Mouse (Mus musculus): Measurements from ENCODE around the gene Ston2. TPM values are rescaled to one million over a fixed set of nuclear protein-coding genes. Genes with fewer than 3 reads are reported as not detected.
"Not testable (repeated sequence)": the region's sequence is repeated elsewhere in the genome, so short reads cannot be mapped to it uniquely, and the experiment has no call there.

Ston2 gene
- total RNA-seq, 2 experiments from 2014 or later = 4.9 to 7.8 TPM

- DNase-seq = no peak
- intact Hi-C loops (cut with DNase I) = no loop called here
Observed at GRCm38 (mm10) chr12:91793266-91793665, 5.1 kb upstream of the Ston2 start.

GRCm38 (mm10) chr12:91791822-91792221 lies 3.6 kb upstream of the Ston2 start:
- intact Hi-C loops (cut with DNase I) = no loop called here
- DNase-seq = no peak

DNA sequence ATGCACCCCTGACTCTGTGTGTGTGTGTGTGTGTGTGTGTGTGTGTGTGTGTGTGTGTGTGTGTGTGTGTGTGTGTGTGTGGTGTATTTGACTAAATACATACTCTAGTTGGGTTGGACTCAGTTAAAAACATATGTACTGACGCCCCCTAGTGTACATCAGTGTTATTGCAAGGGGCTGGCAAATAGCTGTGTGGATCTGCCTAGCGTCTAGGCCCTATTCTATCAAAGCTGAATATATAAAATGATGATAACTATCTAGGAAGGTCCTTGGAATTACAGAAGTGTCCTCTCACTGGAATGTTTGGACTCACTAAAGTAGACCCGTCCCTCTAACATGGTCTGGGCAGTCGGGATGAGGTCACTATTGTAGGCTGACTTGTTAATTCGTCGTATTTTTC lies 1.6 kb upstream of the Ston2 start:
- peak; percentile 70 to 79 for DNase-seq
- intact Hi-C loops (cut with DNase I) = loop anchor here (1.0 to 5.0 kb wide), 2 partner anchors 58 to 148 kb away; no protein-coding TSS in a partner anchor

DNA sequence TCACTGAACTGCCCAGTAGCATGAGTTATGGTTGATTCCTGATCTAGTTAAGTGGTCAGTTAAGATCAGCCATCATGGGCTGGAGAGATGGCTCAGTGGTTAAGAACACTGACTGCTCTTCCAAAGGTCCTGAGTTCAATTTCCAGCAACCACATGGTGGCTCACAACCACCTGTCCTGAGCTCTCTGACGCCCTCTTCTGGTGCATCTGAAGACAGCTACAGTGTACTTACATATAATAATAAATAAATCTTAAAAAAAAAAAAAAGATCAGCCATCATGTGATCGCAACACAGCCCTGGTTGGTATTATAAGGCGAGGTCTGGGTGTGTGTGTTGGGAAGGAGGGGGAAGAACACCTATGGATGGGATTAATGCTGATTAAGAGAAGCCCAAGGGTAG lies 259 bp upstream of the Ston2 start:
- intact Hi-C loops (cut with DNase I) = loop anchor here (5.0 kb wide), 1 partner anchor 56 kb away; no protein-coding TSS in a partner anchor
- not testable (repeated sequence) for DNase-seq

DNA sequence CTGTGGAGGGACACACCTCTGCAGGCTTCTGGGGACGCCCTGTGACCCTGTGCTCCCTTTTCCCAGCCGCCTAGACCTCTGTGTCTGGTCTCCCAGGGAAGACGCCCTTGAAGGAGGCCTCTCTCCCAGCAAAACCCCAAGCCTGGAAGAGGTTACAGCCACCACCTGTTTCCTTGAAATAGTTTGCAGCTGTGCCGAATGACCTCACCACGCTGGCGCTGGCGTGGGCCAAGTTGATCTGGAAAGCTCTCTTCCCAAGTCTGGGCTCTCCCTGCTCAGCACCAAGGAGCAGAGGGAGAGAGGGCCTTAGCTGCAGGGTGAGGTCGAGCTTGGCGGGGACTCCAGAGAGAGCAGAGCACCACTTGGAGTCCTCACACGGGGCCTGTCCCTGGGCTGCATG lies 1.8 kb downstream of the Ston2 start:
- intact Hi-C loops (cut with DNase I) = loop anchor here (5.0 kb wide), 1 partner anchor 54 kb away; no protein-coding TSS in a partner anchor
- peak; percentile 89 to 92 for DNase-seq

- intact Hi-C loops (cut with DNase I) = no loop called here
- no peak for DNase-seq
Observed at GRCm38 (mm10) chr12:91781432-91781831, 6.8 kb downstream of the Ston2 start.

- intact Hi-C loops (cut with DNase I) = no loop called here
- no peak for DNase-seq
Observed at GRCm38 (mm10) chr12:91780531-91780930, 7.7 kb downstream of the Ston2 start.

- intact Hi-C loops (cut with DNase I) = no loop called here
Observed at GRCm38 (mm10) chr12:91779004-91779365, 9.2 kb downstream of the Ston2 start.

DNA sequence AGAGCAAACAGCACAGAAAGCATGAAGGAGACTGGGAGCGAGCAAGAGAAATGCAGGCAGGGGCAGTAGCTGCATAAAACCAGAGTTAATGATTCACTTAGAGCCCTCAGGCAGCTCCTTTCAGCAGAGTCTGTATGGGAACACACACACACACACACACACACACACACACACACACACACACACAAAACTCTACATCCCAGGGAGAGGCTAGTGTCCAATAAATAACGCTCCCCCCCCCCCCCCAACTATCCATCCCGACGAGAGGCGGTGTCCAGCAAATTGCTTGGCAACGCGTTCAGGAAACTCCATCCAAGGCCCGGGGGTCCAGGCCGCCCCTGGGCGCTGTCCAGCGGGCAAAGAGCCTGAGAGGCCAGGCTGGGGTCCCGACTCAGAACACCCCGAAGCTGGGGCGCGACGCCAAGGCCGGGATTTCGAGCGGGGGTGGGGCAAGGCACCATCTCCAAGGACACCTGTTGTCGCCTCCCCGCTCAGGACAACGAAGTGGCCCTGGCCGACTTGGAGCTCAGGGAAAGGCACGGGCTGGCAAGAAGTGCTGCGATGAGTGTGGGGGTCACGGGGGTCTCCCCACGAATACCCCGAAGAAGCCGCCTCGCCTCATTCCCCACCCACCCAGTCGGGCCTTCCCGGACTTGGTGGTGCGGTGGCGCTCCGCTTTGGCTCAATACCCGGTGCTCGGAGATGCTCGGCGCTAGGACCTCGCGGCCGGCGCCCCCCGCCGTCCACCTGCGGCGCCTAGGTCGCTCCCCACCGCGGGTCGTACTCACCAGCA lies 9.8 kb downstream of the Ston2 start:
- DNase-seq = peak; percentile 54 to 59
- intact Hi-C loops (cut with DNase I) = no loop called here

More at GRCm38 (mm10) chr12:91779004-91779365, 9.2 kb downstream of the Ston2 start:
- peak; percentile 79 for DNase-seq

- no peak for DNase-seq
- intact Hi-C loops (cut with DNase I) = no loop called here
Observed at GRCm38 (mm10) chr12:91776342-91776741, 11.8 kb downstream of the Ston2 start.

- intact Hi-C loops (cut with DNase I) = no loop called here
- peak; percentile 65 to 68 for DNase-seq
Observed at GRCm38 (mm10) chr12:91774811-91775284, 13.3 kb downstream of the Ston2 start.

DNA sequence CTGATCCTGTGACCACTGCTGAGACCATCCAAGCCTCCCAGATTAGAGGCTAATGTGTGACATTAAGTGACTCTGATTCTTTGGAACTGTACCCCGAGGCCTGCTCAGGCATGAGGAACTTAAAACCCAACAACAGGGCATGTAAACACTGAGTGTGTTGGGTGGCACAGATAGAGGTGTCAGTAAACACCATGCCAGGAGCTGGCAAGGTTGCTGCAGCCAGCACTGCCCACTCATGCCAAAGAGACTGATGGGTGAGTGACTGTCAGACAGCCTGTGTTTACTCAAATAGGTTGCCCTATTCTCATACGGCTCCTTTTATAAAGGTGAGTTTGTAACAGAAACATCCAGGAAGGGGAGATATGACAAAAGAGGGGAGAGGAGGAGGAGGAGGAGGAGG lies 19.3 kb downstream of the Ston2 start:
- intact Hi-C loops (cut with DNase I) = no loop called here
- DNase-seq = no peak

DNA sequence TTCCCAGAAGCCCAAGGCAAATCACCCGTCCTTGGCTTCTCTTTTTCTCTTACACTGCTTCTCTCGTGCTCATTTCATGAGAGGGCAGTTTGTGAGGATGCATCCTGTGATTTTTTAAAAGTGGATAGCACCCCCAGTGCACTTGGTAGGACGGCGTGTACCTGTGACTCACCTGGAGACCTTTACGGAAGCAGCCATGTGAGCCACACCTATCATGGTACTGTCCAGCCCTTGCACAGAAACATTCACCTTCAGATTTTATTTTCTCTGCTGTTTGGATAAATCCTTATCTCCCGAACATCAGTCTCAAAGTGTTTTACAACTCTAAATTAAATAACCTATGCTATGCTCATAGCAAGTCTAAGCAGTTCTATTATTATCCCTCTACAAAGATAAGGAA lies 20.0 kb downstream of the Ston2 start:
- DNase-seq = no peak
- intact Hi-C loops (cut with DNase I) = no loop called here

DNA sequence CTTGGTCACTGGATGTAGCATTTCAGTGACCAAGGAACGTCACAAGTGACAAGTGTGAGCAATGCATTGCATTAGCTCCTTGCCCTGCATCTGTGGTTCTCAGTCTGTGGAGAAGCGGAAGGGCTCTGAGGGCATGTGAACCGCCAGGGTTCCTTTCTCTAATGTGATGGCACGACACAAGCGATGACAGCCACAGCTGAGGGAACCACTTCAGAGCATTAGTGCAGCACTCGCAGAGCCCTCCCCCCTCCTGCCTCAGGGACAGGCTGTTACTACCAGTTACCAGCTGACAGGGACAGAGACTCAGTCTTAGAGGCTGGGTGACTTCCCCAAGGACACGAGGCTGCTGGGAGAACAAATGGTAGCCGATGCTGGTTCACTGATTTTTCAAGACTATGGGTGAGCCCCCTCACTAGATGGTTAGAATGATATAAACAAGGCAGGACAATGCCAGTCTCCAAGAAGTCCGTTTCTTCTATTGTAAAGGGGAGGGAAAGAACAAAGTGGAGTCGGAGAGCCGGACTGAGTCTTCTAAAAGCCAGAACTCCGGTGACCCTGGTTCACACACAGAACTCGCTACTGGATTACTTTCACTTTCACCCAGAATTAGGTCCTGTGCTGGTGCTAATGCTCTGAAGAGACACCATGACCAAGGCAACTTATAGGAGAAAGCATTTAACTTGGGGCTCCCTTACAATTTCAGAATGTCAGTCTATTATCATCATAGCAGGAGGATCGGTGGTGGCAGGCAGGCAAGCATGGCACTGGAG lies 21.7 kb downstream of the Ston2 start:
- intact Hi-C loops (cut with DNase I) = no loop called here
- DNase-seq = peak; percentile 70 to 71

GRCm38 (mm10) chr12:91765504-91765903 lies 22.7 kb downstream of the Ston2 start:
- no peak for DNase-seq
- intact Hi-C loops (cut with DNase I) = no loop called here

- DNase-seq = no peak
- intact Hi-C loops (cut with DNase I) = no loop called here
Observed at GRCm38 (mm10) chr12:91765054-91765453, 23.1 kb downstream of the Ston2 start.

DNA sequence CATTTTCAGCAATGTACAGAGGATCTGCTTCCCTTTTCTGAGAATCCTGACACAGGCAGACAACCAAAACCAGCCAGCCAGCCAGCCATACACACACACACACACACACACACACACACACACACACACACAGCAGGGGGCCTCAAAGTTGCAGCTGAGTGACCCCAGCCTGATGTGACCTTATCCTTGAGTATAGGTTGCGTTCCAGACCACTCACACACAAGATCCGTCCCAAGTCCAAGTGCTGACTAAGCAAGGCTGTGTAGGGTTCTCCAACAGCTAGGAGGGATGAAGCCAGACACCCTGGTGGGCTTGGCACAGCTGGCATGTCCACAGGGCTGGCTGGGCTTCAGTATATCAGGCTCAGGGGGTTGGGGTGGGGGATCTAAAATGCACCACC lies 23.7 kb downstream of the Ston2 start:
- intact Hi-C loops (cut with DNase I) = no loop called here
- no peak for DNase-seq

DNA sequence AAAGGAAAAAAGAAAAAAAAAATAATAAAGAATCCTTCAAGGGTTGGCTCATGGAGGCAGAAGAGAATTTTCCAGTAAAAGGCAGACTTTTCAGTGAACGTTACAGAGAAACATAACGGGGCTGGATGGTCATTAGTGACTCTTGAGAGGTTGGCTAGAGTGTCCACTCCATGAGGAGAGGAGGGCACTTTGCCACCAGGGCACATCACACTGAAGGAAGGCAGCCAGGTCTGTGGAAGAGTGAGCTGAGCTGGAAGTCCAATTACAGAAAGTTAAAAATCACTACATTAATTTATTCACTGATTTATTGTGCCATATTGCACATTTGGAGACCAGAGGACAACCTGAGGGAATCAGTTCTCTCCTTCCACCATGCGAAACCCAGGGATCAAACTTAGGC lies 28.4 kb downstream of the Ston2 start:
- DNase-seq = no peak
- intact Hi-C loops (cut with DNase I) = no loop called here

DNA sequence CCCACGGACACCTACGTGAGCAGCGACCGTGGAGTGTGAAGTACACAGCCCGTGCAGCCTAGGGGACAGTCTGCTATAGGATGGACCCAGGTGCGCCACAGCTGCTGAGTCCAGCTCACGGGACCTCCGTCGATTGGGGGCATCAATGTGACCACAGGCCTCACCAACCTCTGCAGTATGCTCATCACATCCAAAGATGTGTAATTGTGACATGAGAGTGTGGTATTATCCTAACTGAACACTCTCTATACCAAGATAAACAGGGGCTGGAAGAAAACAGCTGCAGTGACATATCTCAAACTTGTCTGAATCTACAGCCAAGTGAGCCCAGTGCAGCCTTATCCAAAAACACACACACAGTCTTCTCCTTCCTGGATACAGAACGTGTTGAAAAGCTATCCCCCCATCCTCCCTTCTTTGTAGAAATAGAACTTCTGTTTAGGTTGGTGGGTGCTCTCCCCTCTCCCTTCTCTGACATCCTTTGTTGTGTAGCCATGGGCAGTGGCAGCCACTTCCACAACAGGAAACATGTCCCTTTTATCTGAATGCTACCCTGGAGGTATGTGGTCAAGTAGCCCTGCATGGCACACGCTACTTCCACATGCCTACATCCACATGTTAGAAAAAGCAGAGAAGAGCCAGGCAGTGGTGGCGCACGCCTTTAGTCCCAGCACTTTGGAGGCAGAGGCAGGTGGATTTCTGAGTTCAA lies 30.2 kb downstream of the Ston2 start:
- no peak for DNase-seq
- intact Hi-C loops (cut with DNase I) = no loop called here

DNA sequence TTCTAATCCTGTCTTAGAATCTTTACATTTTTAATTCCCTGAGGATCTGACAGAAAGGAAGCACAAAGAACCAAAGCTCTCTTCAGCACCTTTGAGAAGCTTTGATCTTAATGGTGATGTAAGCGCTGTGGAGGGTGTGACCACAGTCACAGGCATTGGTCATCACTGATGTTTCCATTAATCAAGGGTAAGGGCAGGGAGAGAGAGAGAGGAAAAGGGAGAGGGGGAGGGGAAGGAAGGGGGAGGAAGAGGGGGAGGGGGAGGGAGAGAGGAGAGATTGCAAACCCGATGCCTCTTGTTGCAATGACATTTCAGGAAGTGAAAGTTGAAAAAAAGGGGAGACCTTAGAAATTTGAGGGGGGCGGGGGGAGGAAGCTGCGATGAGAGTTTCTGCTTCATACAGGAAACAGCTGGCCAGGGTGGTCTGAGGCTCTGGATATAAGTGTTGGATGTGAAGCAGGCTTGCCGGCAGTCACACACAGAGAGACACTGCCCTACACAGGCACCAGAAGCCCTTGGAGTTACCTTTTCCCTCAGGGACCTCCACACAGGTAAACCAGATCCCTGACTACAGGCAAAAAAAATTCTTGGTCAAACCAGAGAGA lies 31.5 kb downstream of the Ston2 start:
- intact Hi-C loops (cut with DNase I) = no loop called here

GRCm38 (mm10) chr12:91754606-91755005 lies 33.6 kb downstream of the Ston2 start:
- intact Hi-C loops (cut with DNase I) = no loop called here
- DNase-seq = no peak

More for the DNA sequence above, 31.5 kb downstream of the Ston2 start:
- no peak for DNase-seq
